Mouse (Mus musculus) B cell, adult (primary cell): Measurements from ENCODE around the gene Arpp19. TPM values are rescaled to one million over a fixed set of nuclear protein-coding genes. Genes with fewer than 3 reads are reported as not detected.

Experiments
- total RNA-seq: library from RNA; stranded (reverse); gene quantifications from 4 replicates; pipeline ENCODE4 v1.2.4, GENCODE M21; 2023; ENCODE audit not compliant: inconsistent age

The Arpp19 gene
- total RNA-seq, result 132 to 161 TPM (median 157 TPM) in 4 replicates

DNA sequence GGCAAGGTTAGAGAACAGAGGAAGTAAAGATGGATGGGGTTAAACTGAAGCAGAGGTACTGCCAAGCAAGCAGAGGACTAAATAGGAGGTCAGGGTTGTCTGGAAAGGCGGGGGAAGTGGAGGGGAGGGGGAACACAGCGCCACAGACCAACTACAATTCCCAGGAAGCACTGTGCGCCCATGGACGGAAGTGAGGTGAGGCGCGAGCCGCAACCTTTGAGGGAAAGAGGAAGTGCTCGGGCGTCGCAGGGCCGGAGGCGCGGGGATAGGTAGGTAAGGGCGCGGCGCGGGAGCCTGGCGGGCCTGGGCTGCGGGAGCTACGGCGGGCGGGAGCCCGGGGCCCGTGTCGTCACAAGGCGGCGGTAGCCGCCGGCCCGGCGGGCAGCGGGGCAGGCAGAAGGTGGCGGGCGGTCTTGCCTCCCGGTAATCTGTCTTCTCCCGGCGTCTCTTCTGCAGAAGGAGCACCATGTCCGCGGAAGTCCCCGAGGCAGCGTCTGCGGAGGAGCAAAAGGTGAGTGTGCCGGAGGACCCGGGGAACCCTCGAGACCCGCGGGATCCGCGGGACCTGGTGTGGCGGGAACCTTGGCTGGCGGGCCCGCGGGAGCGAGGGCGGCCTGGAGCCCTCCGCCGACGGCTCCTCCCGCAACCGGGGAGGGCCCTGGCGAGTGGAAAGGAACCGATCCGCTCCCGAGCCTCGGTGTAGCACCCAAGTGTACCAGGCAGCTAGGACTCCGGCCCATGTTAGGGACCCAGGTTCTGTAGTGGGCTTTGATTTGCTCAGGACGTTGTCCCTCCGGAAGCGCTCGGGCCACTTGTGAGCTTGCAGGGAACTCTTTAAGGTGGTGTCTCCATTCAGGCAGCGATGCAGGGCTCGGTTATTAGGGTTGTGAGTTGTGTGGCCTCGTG, at the start of gene Arpp19:
Gene Arpp19 (plus strand): TSS at position 164 of the 906 bp plus-strand sequence.

DNA sequence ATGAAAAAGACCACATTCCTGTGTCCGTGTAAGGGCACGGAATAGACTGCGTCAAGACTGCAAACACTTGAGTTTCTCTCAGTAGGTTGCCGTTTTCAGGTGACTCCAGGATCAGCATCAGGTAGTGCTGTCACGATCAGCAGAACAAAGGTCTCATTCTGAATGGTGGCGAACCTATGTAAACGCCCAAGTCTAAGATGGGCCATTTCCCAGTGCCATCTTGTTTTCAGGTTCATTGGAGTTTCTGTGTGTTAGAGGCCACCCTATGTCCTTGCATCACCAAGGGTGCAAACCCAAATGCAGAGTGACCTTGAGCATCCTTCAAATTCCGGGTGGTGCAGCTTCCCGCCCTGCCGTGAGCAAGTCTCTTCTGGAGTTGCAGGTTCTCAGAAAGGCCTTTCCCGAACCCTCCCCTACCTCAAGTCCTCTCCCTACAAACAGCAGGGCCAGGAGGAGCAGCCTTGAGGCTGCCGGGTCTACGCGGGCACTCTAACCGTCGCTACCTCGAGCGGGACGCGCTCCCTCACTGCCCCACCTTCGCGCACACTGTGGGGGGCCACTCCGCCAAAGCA, 33.1 kb downstream of the Arpp19 start, which contains the start of gene Myo5a:
Gene Myo5a (plus strand): TSS at position 559 of the 572 bp plus-strand sequence.

Other genes with a start within 250 kb of the Arpp19 start
- gene Onecut1, start 175.7 kb upstream of the Arpp19 start, total RNA-seq, result not detected in 4 replicates
- 83.4 to 98.0 TPM (median 89.6 TPM) in 4 replicates for gene Fam214a, start 84.7 kb upstream of the Arpp19 start, total RNA-seq
- 127 to 161 TPM (median 155 TPM) in 4 replicates for gene Myo5a, start 33.4 kb downstream of the Arpp19 start, total RNA-seq
- 0.42 to 0.81 TPM (median 0.61 TPM) in 4 replicates for gene Myo5c, start 194.4 kb downstream of the Arpp19 start, total RNA-seq